Mouse (Mus musculus) hindbrain, embryonic 16.5 days (tissue): ENCODE measurements around the gene Lct. TPM values are rescaled to one million over a fixed set of nuclear protein-coding genes. Genes with fewer than 3 reads are reported as not detected.

Experiments
- ATAC-seq: fragments of 200-750 bp; cut with Nextera tagmentation; 2 replicates; pipeline ENCODE4 v1.8.0; 2017; ENCODE audit warnings: moderate TSS enrichment, moderate library complexity
- H3K27ac ChIP-seq: fragments of 300-500 bp; sonication (generic); 2 replicates; pipeline ENCODE4 v1.5.1; 2014; ENCODE audit warnings: low read depth, mild to moderate bottlenecking, control low read depth, low read length, moderate library complexity
- H3K27me3 ChIP-seq: fragments of 300-500 bp; sonication (generic); replicated peaks from 2 replicates; pipeline ENCODE4 v1.6.1; 2014; ENCODE audit warnings: low read length; ENCODE audit not compliant: control insufficient read depth, insufficient read depth
- H3K36me3 ChIP-seq: fragments of 300-500 bp; sonication (generic); 2 replicates; pipeline ENCODE4 v1.6.1; 2014; ENCODE audit warnings: mild to moderate bottlenecking, low read length, moderate library complexity, mixed read lengths; ENCODE audit not compliant: control insufficient read depth, insufficient read depth
- H3K4me1 ChIP-seq: fragments of 300-500 bp; sonication (generic); 2 replicates; pipeline ENCODE4 v1.6.1; 2014; ENCODE audit warnings: low read depth, low read length; ENCODE audit not compliant: control insufficient read depth, insufficient read depth
- H3K4me2 ChIP-seq: fragments of 300-500 bp; sonication (generic); 2 replicates; pipeline ENCODE4 v1.6.1; 2014; ENCODE audit warnings: mild to moderate bottlenecking, low read length, control low read depth, moderate library complexity
- H3K4me3 ChIP-seq: fragments of 300-500 bp; sonication (generic); 2 replicates; pipeline ENCODE4 v1.5.1; 2014; ENCODE audit warnings: mild to moderate bottlenecking, low read length, control low read depth, moderate library complexity
- H3K9ac ChIP-seq: fragments of 300-500 bp; sonication (generic); 2 replicates; pipeline ENCODE4 v1.6.1; 2014; ENCODE audit warnings: low read depth, mild to moderate bottlenecking, control low read depth, low read length, moderate library complexity
- H3K9me3 ChIP-seq: fragments of 300-500 bp; sonication (generic); 2 replicates; pipeline ENCODE4 v1.6.1; 2014; ENCODE audit warnings: mild to moderate bottlenecking, low read length, moderate library complexity; ENCODE audit not compliant: control insufficient read depth
- WGBS: fragments of 180-500 bp; shearing (Covaris S2); extraction: QIAGEN DNeasy Blood & Tissue Kit; methylation state at CpG from one replicate; pipeline ENCODE4 v1.1.7; 2014; 5-methylcytosine and 5-hydroxymethylcytosine counted together
- polyA plus RNA-seq: library from polyadenylated mRNA; unstranded; fragments of >200 nt; fragmentation: Nextera tagmentation; extraction: Ambion mirVana; gene quantifications from 2 replicates; pipeline ENCODE4 v1.2.1, GENCODE M21; 2015

The Lct gene
- polyA plus RNA-seq, result 0.46 and 1.0 TPM in 2 replicates

DNA sequence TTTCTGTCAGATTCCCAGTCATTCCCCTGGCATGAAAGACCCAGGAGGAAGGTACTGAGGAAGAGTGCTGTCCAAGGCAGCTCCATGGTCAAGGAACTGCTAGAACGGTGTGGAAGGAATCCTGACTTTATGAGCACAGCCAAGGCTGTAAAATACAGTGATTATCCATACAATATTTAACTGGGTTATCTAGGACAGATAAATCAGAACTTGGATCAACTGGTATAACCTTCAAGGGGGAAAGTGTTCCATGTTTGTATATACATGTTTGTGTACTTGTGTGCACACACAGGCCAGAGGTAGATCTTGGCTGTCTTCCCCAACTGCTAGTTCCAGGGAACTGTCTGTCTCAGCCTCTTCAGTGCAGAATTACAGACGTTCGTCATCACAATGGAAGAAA lies at the start of gene Lct:
Lct (minus strand) TSS at position 101 of the 400 bp plus-strand sequence.
- H3K4me3 ChIP-seq, result no peak within 1 kb of the TSS
- H3K36me3 ChIP-seq, result 0 out of 2 replicates have a peak, but pooled peaks cover 6% of the 10 kb centered on the region
- no peaks in the 10 kb centered on the region for H3K27me3 ChIP-seq
- H3K4me1 ChIP-seq, result no peaks in the 10 kb centered on the region
- no peak within 1 kb of the TSS for H3K9ac ChIP-seq
- ATAC-seq, result no peak
- 72% methylated on average over 3 of the region's 3 CpGs for WGBS
- no peak within 1 kb of the TSS for H3K4me2 ChIP-seq
- H3K27ac ChIP-seq, result no peak within 1 kb of the TSS
- H3K9me3 ChIP-seq, result no peaks in the 10 kb centered on the region

DNA sequence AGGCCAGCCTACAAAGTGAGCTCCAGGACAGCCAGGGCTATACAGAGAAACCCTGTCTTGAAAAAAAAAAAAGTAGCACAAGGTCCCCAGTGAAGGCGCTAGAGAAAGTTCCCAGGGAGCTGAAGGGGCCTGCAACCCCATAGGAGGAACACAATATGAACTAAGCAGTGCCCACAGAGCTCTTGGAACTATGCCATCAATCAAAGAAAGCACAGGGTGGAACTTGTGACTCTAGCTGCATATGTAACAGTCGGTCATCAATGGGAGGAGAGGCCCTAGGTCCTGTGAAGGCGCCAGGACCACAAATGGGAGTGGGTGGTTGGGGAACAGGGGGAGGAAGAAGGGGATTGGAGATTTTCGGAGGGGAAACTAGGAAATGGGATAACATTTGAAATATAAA lies 48.7 kb upstream of the Lct start:
- H3K9ac ChIP-seq, result no peak overlapping the region
- H3K36me3 ChIP-seq, result peaks cover 5% of the 10 kb centered on the region; the same call in 1 of the 2 replicates
- H3K4me3 ChIP-seq, result no peak overlapping the region
- H3K9me3 ChIP-seq, result no peaks in the 10 kb centered on the region
- no peak for ATAC-seq
- no peaks in the 10 kb centered on the region for H3K27me3 ChIP-seq
- 64% methylated on average over 4 of the region's 4 CpGs for WGBS
- no peak overlapping the region for H3K4me2 ChIP-seq
- H3K27ac ChIP-seq, result no peak overlapping the region
- H3K4me1 ChIP-seq, result no peaks in the 10 kb centered on the region

DNA sequence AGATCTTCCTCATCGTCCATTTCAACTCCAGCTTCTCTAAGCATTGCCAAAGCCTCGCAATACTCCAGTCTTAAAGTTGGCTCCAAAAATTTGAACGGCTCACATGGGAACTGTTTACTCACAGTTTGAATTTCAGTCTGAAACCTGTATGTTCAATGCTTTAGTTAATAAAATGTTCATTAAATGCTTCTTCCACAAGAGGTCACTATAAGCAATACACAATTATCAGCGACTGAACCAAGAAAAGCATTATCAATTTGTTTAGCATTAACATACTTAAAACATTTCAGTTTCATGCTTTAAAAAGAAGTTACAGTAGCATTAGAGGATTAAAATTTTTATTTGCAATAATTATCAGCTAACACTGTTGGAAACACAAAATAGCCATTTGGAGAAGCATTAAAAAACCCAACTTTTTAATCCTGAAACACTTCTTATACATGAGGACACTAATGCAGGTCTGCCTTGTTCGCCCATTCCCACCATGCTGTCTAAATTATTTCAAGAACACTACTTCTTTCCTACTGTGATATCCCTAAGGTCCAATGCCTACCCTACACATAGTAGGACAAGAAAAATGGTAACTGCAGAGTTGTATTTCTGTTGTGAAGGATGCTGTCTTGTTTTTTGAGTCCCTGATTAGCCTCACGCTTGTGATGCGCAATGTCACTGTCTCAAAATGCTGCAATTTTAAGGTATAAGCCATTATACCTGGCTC lies 44.2 kb upstream of the Lct start:
- H3K9ac ChIP-seq, result no peak overlapping the region
- H3K4me2 ChIP-seq, result no peak overlapping the region
- no peaks in the 10 kb centered on the region for H3K4me1 ChIP-seq
- no peaks in the 10 kb centered on the region for H3K27me3 ChIP-seq
- no peak overlapping the region for H3K4me3 ChIP-seq
- no peak for ATAC-seq
- 74% methylated on average over 7 of the region's 7 CpGs for WGBS
- H3K36me3 ChIP-seq, result no peaks in the 10 kb centered on the region
- no peaks in the 10 kb centered on the region for H3K9me3 ChIP-seq
- H3K27ac ChIP-seq, result no peak overlapping the region

DNA sequence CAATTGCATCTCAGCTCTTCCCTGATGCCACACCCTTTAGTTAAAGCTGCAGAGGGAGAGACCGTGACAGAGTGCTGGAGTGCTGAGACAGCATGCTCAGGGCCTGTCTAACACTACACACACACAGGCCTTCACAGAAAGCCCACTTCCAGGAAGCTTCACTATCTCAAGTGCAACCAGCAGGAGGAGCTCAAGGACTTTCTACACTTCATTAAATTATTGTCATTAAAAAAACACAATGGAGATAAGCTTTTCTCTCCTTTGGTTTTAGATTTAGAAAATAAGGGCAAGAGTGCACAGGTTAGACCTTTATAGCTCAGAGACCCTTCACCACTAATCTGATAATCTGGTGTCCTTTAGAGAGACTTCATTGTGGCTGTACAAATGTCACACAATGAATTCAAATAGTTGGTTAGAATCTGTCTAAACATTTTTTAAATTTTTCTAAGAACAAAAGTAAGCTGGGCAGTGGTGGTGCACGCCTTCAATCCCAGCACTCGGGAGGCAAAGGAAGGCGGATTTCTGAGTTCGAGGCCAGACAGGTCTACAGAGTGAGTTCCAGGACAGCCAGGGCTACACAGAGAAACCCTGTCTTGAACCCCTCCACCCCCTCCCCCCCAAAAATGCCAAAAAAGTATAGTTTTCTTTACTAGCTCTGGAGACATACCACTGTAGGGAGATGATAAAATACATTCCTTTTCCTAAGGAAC lies 40.8 kb upstream of the Lct start:
- Histone ChIP-seq H3K4me3 (no peak overlapping the region), H3K36me3 (peaks cover 6% of the 10 kb centered on the region), H3K4me2 (no peak overlapping the region), H3K9me3 (no peaks in the 10 kb centered on the region), H3K27ac (no peak overlapping the region), H3K4me1 (no peaks in the 10 kb centered on the region), H3K27me3 (no peaks in the 10 kb centered on the region), H3K9ac (no peak overlapping the region)
- 54% methylated on average over 5 of the region's 5 CpGs for WGBS
- ATAC-seq, result peak; percentile 82; the same call in 1 of the 2 replicates

DNA sequence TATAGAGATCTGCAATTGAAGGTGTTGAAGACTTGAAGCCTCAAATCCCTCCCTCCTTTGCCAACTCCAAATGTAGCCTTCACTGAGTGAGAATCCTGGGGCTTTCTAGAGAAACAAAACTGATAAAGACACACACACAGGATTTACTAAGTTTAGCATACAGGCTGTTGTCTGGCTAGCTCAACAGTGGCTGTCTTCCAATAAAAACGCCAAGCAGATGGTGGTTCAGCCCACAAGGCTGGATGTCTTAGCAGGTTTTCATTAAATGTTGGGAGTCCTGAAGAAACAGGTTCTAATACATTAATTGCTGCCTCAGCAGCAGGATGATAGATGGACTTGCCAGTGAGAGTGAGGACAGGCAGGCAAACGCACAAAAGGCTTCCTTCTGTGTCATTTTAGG lies 32.5 kb upstream of the Lct start:
- H3K27ac ChIP-seq, result no peak overlapping the region
- no peak overlapping the region for H3K4me3 ChIP-seq
- no peaks in the 10 kb centered on the region for H3K9me3 ChIP-seq
- H3K27me3 ChIP-seq, result no peaks in the 10 kb centered on the region
- H3K4me1 ChIP-seq, result peaks cover 6% of the 10 kb centered on the region
- 60% methylated on average over 2 of the region's 2 CpGs for WGBS
- no peak overlapping the region for H3K9ac ChIP-seq
- H3K4me2 ChIP-seq, result no peak overlapping the region
- ATAC-seq, result no peak
- H3K36me3 ChIP-seq, result peaks cover 11% of the 10 kb centered on the region

DNA sequence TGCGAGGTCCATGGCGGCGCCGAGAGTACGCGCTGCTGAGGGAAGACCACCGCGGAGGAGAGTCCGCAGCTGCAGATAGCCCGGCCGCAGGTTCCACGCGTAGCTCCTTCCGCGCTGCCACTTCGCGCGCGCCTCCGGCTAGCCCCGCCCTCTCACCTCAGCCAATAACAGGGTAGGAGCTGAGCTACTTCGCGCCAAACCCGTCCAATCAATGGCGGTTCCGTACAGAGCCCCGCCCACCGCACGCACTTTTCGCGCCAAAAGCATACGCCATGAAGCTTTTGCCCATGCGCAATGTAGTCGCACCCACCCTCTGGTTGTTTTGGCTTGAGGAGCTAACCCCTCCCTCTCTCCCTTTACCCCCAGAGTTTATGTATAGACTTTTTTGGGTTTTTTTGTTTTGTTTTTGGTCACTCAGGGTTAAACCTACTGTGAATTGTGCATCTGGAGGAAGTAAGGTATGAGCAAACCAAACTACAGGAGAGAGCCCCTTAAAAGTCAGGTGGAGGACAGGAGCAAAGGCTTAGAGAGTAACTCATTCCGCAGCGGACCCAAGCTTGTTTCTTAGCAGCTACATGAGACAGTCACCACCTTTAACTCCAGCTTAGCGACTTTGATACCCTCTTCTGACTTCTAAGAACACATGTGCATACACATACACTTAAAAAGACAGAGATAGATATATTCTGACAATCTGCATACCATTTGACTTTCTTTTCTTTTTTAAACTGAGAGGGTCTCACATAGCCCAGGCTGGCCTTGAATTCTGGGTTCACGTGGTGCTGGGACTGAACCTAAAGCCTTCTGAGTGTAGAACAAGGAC lies 31.6 kb upstream of the Lct start, which contains the start of gene Mcm6:
Mcm6 (minus strand) TSS at position 111 of the 823 bp plus-strand sequence.
- 2% methylated on average over 37 of the region's 38 CpGs for WGBS
- Histone ChIP-seq H3K27ac (peak within 1 kb of the TSS; percentile 62), H3K4me2 (peak within 1 kb of the TSS; percentile 84), H3K9ac (peak within 1 kb of the TSS; percentile 69), H3K4me3 (peak within 1 kb of the TSS; percentile 71), H3K36me3 (peaks cover 7% of the 10 kb centered on the region; the same call in 1 of the 2 replicates), H3K4me1 (peaks cover 6% of the 10 kb centered on the region), H3K9me3 (no peaks in the 10 kb centered on the region), H3K27me3 (no peaks in the 10 kb centered on the region)
- peak; percentile 99 for ATAC-seq

DNA sequence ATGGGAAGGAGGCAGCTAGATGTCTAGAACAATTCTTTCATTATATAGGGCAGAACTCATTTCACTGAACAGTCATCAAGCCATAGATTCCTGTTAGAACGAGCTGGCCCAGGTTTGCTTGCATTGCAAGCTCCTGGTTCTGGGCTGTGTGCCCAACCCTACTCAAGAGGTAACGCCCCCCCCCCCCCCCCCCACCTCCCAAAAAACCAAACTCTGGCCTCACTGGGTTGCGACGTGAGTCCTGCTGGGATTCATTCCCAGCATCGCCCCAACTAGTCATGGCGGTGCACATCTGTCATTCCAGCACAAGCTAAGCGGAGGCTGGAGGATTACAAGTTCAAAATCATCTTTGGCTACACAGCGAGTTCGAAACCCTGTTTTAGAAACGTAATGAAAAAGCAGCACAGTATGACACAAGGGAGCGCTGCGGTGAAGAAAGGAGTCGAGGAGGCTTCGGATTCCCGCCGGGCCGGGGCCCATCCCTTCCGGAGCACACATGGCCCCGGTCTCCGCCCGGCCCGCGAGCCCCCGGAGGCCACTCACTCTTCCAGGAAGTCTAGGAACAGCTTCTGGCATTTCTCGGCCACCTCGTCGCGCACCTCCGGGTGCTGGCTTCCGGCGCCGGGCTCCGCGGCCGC lies 30.9 kb upstream of the Lct start:
- H3K4me3 ChIP-seq, result peak overlapping the region; percentile 71
- peak overlapping the region; percentile 62 for H3K27ac ChIP-seq
- peak overlapping the region; percentile 84 for H3K4me2 ChIP-seq
- peak overlapping the region; percentile 69 for H3K9ac ChIP-seq
- WGBS, result 0% methylated on average over 34 of the region's 35 CpGs
- peak; percentile 85 for ATAC-seq
- peaks cover 6% of the 10 kb centered on the region for H3K4me1 ChIP-seq
- no peaks in the 10 kb centered on the region for H3K9me3 ChIP-seq
- peaks cover 7% of the 10 kb centered on the region; the same call in 1 of the 2 replicates for H3K36me3 ChIP-seq
- H3K27me3 ChIP-seq, result no peaks in the 10 kb centered on the region

DNA sequence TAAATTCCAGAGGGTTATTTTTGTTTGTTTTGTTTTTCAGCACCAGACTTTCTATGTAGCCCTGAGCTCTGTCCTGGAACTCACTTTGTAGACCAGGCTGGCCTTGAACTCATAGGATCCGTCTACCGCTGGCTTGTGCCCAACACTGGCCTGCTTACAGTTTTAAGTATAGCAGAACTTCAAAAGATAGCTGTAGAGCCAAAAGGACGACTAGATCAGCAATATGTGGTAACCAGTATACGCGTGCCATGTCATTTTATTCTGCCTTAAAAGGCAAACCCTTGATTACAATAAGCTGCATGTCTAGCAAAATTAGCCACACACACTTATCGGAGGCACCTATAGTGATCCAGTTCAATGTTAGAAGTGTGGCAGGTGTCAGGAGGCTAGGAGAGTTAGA lies 30.2 kb upstream of the Lct start:
- H3K27me3 ChIP-seq, result no peaks in the 10 kb centered on the region
- no peak for ATAC-seq
- H3K4me1 ChIP-seq, result peaks cover 6% of the 10 kb centered on the region
- no peak overlapping the region for H3K9ac ChIP-seq
- H3K36me3 ChIP-seq, result peaks cover 6% of the 10 kb centered on the region; the same call in 1 of the 2 replicates
- no peak overlapping the region for H3K27ac ChIP-seq
- H3K4me3 ChIP-seq, result peak overlapping the region; percentile 71
- WGBS, result 61% methylated on average over 6 of the region's 6 CpGs
- H3K9me3 ChIP-seq, result no peaks in the 10 kb centered on the region
- peak overlapping the region; percentile 84 for H3K4me2 ChIP-seq
